Mouse (Mus musculus): ENCODE measurements around the gene Radil.

Radil gene

DNA sequence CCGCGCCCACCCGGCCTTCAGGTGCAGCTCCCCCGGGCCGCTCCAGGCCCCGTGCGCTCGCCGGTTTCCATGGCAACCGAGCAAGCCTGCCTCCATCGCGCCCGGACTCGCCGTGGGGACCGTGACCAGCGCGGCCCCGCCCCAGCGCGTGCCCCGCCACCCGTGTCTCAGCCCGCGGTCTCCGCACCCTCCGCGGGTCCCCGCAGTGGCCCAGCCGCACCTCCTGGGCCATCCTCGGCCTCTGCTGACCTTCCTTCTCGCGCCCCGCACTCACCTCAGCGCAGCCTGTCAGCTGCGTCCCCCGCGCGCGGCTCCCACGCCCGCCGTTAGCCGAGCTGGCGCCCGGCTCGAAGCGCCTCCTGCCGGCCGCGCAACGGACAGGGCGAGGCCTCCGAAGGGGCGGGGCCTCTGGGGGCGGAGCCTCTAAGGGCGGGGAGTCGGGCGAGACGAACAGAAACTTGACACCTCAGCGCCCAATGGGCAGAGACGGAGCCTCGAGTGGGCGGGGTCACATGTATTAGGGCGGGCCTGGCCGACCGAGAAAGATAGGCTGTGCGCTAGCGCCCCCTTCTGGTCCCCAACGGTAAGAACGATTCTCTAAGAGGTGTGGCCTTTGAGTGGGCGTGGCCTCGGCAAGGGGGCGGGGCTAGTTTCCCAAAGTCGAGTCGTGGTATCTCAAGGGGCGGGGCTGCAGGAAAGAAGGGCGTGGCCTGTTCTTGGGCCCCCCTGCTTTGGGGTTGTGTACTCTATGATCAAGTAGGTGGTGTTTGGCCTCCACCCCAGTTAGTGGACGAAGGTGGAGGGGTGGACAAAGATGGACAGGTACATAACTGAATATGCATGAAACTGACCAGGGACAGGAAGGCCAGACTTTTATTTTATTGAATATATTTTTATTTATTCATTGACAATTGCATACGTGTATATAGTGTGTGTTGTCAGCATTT is at the start of gene Radil:
Gene Radil (minus strand): TSS at position 393 of the 947 bp plus-strand sequence.
- DNase-seq (ENCODE audit: low read depth, low spot score), result peak; percentile 94

DNA sequence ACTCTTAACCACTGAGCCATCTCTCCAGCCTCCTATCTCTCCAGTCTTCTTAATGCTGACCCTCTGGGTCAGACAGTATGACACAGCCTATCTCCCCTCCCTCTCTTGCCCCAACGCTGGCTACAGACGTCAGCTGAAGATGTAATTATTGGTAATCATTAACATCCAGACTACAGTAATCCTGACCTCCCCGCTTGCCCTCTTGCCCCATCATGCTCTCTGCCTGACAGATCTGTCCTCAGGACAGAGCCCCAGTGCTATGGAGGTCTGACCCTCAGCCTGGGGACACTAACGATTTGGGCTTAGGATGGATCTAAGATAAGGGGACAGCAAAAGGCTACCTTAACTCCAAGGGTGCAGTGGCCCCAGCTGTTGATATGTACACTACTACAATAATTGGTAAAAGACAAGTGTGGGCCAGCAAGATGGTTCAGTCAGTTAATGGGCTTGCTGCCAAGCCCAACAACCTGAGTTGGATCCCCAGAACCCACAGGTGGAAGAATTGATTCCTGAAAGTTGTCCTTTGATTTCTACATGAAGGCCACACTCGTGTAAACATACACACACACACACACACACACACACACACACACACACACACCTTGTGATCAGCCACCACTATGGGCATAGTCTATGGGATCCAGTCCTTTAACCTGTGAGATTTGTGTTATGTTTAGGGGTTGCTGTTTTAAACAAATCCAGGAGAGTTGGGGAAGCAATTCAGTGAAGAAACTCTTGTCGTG is 46.9 kb upstream of the Radil start:
- DNase-seq (ENCODE audit: low read depth, low spot score), result no peak

DNA sequence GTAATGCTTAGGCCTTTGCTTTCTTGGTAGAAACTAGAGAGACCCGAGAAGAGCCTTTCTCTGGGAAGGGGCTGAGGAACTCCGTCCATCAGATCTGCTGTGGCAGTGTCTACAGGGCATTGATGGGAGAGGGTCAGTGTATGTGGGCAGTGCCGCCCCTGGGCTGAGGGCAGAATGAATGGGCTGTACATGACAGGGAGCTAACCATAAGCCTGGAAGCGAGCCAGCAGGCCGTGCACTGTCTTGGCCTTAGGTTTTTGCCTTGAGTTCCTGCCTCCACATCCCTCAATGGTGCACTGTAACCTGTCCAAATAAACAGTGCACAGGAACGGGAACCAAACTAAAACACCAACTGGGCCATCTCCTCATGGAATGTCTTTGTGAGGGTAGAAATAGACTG is 45.8 kb upstream of the Radil start:
- no peak for DNase-seq (ENCODE audit: low read depth, low spot score)

DNA sequence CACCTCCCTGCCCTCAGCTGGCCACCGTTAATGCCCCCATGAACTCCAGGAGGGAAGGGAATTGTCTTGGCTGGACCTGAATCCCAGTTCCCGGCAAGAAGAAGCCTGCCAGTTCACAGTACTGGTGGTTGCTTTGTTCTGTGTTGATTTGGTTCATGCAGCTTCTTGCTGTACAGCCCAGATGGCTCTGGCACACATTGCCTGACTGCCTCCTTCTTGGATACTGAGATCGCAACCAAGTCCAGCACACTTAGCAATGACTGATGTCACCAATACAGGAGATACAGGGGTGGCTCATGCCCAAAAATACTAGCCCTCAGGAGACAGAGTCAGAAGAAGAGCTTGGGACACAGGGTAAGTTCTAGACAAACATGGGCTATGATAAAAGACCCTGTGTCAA is 44.8 kb upstream of the Radil start:
- no peak for DNase-seq (ENCODE audit: low read depth, low spot score)

DNA sequence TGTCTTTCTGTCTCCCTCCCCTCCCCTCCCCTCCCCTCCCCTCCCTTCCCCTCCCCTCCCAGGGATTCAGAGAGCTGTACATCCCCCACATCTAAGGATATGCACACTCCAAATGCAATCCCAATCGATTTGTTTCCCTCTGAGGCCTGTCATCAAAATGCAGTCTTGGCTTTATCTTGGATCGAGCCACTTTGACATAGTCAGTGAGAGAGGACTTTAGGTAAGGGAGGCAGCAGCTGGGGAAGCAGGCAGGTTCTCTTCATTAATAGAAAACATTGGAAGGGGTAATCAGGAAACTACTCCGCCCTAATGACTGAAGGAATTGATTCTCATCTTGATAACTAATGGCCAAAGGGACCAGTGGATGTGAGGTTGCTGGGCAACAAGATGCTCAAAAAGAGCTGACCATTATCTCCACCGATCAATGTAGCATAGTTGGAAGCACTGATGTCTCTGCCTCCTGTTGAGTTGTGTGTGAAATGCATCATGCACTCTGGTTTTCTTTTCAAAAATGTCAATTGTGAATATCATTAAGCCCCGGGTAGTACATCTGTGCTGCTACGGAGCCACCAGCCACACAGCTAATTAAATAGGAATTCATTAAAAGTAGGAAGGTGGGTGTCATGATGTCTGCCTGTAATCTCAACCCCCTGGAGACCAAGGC is 40.2 kb upstream of the Radil start:
- DNase-seq (ENCODE audit: low read depth, low spot score), result no peak

DNA sequence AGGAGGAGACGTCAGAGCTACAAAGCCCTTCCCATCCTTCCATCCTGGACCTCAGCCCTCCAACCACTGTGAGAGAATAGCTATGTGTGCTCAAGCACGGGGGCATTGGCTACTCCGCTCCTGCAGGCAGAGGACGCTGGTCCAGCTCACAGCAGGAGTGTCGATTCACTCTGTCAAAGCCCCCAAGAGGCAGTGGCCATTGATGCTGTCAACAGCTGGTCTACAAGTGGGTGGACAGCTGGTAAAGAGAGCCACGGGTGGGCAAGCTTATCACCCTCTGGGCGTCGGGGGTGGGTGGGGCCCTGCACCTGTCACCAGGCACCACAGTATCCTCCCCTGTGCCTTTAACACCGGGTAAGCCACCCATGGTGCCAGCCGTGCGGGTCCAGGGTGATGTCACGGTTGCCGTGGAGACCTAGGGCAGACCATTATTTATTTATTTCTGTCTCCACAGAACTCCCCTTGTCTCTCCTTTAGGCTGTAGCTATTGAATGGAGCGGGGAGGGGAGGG is 32.8 kb upstream of the Radil start:
- DNase-seq (ENCODE audit: low read depth, low spot score), result no peak

DNA sequence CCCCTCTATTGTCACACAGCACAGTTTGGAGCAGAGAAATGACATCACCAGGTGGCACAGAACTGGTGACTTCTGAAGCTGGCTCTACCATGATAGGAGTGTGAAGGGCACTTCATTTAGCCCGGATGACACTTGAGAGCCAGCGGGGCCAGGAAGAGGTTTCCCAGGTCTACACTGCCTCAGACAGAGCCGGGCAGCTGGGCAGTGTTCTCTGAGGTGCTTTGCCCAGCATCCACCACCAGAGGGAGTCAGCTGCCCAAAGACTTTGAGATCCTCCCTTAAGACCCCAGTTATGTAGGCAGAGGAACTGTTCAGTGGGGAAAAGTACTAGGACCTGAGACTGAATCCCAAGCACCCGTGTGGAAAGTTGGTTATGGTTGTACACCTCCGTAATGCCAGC is 30.6 kb upstream of the Radil start:
- DNase-seq (ENCODE audit: low read depth, low spot score), result peak; percentile 73

DNA sequence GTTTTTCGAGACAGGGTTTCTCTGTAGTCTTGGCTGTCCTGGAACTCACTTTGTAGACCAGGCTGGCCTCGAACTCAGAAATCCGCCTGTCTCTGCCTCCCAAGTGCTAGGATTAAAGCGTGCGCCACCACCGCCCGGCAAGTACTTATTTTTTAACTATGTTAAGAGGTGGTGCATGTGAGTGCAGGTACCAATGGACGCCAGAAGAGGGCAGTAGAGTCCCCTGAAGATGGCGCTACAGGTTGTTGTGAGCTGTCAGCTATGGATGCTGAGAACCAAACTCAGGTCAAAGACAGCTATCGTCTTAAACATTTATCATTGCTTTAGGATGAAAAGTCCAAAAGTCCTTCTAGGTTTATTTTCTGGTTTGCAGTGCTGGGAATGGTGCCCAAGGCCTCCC is 27.3 kb upstream of the Radil start:
- no peak for DNase-seq (ENCODE audit: low read depth, low spot score)

DNA sequence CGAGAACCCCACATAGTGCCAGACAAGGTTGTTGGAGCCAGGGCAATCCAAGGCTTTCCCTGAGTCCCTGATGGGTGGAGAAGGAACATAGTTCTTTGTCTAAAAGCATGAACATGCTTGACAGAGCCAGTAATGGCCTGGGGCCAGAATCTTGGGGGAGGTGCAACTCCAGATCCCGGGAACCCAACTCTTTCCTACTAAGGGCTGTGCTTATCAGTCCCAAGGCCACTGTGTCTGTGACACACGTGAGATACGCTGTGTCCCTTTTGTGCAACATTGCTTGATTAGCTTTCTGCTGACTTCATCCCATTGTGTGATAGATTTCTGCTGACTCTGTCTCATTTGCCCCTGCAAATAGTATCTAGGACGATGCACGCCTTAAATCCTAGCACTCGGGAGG is 25.9 kb upstream of the Radil start:
- DNase-seq (ENCODE audit: low read depth, low spot score), result no peak

DNA sequence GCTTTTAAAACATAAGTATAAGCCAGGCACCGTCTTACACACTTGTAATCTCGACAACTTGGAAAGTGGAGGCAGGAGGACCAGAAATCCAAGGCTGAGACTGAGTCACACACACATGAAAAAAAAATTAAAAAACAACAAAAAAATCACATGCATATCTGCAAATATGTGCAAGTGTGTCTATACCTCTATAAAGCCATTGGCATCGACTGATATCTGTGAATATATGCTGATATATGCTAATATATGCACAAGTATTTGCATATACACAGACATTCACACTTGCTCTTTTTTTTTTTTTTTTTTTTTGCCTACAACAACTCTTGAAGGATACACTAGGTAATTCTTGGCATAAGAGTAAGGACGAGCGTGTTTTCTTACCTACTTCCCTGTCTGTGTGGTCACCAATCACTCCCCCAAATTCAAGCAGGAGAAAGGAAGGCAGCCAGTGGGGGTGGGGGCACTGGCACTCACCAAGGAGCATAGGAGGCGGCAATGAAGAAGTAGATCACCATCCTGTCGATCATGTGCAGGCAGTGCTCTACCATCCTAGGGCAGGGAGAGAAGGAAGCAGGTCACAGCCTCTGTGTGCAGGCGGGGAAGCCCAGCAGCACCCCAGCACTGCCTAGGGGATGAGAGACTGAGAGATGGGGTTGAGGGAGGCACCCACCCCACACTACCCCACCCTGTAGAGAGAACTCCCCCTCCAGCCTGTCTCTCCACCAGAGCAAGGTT is 23.6 kb upstream of the Radil start:
- DNase-seq (ENCODE audit: low read depth, low spot score), result no peak

DNA sequence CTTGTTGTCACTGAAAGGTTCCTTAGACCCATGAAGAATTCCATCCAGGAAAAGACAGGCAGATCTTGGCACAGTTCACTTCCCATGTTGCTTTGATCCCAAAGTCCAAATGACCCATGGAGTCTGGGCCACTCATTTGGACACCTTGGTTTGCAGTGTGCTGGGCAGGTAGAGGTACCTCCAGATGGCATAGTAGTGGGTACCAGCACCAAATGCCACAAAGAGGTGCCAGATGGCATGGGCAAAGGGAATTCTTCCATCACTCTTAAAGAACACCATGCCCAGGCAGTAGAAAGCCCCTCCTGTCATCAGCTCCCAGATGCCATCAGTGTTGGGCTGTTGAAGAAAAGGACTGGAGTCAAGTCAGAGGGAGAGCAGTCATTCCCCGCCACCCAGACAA is 13.7 kb upstream of the Radil start:
- no peak for DNase-seq (ENCODE audit: low read depth, low spot score)

DNA sequence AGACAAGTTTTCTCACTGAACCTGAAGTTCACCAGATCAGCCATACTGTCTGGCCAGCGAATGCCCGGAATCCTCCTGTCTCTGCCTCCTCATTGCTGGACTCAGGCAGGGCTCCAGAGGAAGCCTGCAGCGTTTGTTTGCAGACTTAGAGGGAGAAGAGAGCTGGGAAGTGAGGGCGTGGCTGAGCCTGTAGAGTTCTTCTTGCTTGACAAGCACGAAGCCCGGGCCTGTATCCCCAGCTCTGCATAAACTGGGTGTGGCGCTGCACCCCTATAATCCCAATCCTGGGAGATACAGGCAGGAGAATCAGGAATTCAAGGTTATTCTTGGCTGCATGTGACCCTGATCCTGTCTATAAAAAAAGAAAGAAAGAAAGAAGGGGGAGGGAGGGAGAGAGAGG is 9.4 kb upstream of the Radil start:
- DNase-seq (ENCODE audit: low read depth, low spot score), result no peak

DNA sequence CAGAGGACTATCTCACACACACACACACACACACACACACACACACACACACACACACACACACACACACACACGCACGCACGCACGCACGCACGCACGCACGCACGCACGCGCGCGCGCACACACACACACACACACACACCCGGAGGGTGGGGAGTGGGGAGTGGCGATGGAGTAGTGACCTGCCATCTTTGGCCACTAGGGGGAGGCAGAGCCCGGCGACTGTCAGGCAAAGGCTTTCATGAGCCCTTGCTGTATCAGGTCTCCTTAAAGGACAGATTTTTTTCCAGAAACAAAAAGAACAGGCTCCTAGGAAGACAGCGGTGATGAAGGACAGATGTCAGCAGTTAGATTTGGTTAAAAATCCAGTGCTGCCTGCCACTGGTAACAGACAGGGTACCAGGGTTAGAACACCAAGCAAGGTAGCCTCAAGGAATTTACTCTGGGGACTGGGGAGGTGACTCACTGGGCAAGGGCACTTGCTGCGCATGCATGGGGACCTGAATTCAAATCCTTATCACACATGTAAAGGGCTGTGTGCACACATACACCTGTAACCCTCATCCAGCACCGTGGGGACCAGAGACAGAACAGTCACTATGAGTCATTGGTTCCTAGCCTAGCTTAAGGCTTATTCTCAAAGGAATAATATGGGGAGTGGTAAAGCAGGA is 6.6 kb upstream of the Radil start:
- peak; percentile 87 for DNase-seq (ENCODE audit: low read depth, low spot score)

DNA sequence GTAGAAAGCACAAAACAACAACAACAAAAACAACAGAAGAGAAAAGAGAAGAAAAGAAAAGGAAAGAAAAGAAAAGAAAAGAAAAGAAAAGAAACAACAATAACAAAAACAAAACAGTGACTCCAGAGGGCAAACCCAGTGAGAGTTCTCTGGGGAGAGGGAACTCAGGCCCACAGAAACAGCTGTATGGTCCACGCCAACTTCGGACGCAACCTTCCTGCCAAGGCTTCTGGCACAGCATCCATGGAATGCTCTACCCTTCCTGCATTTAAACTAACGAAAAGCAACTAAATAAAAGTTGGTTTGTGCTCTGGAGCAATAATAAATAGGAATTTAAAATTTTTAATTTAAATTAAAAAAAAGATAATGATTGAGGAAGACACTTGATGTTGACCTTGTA is 5.8 kb upstream of the Radil start:
- no peak for DNase-seq (ENCODE audit: low read depth, low spot score)

DNA sequence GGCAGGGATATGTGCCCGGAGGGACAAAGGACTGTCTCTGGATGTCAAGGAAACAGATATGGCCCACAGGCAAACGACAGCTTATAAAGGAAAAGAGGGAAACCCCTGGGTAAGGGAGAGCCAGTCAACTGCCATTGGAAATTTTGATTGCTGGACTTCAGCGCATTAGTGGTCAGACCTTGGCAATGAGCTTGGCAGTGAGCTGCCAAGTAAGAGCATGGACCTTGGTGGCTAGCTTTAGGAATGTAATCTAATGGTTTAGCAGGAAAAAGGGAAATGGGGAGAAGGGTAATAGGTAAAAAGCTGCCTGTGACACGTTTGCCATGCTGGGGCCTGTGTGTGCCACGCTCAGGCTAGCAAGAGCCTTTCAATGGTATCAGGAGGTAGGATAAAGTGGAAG is 5.0 kb upstream of the Radil start:
- no peak for DNase-seq (ENCODE audit: low read depth, low spot score)

DNA sequence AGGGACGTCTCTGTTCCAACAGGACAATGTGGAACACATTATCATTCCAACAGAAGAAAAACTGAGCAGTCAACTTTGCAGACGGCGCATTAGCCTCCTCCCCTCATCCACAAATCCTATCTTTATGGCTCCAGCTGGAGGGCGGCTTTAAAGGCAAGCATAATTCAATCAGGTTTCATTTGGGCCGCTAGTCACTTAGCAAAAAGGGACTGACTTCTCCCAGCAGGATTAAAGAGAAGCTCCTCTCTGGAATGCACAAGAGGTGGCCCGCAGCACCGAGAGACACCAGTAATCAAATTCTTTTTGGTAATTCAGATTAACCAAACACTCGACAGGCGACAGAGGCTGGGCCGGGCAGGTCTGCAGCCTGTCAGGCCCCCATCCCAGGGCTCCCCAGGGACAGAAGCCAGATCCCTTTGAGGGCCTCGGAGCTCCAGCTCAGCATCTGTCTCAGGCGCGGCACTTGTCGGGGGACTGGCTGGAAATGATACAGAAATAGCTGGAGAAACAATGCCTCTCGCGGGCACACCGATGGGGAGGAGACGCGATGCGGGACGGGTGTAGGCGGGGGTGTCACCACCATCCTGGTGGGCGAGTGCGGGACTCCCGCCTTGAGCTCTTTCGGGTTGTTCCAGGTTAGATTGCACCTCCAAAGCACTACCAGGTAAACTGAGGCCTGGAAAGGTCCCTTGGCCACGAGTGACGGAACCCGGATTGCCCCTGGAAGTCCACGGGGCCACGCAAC is 765 bp downstream of the Radil start:
- DNase-seq (ENCODE audit: low read depth, low spot score), result peak; percentile 46

DNA sequence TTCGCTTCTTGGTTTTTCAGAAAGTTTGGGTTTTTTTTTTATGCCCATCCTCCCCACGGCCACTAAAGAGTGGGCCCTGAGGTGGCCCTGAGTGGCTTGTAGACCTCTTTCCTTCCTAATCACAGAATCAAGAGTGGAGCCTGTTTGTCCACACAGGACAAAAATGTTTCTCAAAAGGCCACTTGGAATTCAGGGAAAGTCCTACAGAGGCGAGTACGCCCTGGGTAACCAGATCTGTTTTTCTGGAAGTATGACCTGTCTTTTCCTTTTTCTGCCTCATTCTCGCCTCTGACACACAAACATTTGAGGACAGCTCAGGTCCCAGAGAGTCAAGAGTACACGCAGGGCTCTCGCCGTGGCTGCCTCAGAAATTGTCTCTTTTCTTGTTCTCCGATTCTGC is 1.5 kb downstream of the Radil start:
- no peak for DNase-seq (ENCODE audit: low read depth, low spot score)

DNA sequence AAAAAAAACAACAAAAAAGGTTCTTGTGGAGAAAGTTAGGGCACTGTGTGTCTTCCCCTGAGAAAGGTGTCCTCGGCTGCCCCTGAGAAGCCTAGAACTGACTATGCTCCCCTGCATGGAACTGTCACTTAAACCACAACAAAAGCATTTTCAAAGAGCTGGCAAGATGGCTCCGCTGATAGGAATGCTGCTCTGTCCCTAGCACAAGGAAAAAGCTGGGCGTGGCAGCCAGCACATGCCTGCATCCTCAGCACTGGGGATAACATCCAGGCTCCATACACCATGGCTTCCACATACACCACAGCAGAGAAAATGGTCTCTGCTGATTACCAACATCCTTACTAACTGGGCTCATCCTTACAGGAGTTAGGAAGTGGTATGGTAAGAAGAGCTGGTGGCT is 3.8 kb downstream of the Radil start:
- DNase-seq (ENCODE audit: low read depth, low spot score), result no peak

DNA sequence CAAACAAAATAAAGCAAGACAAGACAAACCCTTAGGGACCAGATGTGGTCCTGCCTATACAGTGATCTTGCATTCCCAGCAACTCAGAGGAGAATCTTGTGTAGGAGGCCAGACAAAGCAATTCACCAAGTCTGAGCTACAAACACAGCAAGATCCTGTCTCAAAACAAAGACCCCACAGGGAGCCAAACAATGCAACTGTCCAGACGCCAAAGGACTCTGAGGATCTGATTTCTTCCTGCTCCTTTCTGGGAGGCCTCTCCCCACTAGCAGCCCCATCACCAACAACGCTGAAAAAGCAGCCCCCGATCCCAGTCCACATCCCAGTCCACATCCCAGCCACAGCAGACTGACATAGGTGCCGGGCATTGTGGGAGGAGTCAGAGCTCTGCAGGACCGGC is 4.6 kb downstream of the Radil start:
- no peak for DNase-seq (ENCODE audit: low read depth, low spot score)
